Mouse (Mus musculus) kidney, postnatal 0 days (tissue): ENCODE measurements around the gene AC129217.1. TPM values are rescaled to one million over a fixed set of nuclear protein-coding genes. Genes with fewer than 3 reads are reported as not detected.

Source experiments
- ATAC-seq: fragments of 200-750 bp; cut with Nextera tagmentation; replicated peaks from 2 replicates; pipeline ENCODE4 v1.8.0; 2017; ENCODE audit warnings: low read depth, moderate number of reproducible peaks, moderate TSS enrichment, moderate library complexity; ENCODE audit not compliant: low FRiP score
- DNase-seq: peaks from one replicate; pipeline ENCODE4 v3.0.0-alpha.2; 2016; ENCODE audit warnings: low spot score
- H3K27ac ChIP-seq: fragments of 300-500 bp; sonication (generic); 2 replicates; pipeline ENCODE4 v1.5.1; 2014; ENCODE audit warnings: mild to moderate bottlenecking
- H3K27me3 ChIP-seq: fragments of 300-500 bp; sonication (generic); 2 replicates; pipeline ENCODE4 v1.6.1; 2014; ENCODE audit warnings: low read length, mixed read lengths; ENCODE audit not compliant: insufficient read depth
- H3K36me3 ChIP-seq: fragments of 300-500 bp; sonication (generic); 2 replicates; pipeline ENCODE4 v1.6.1; 2014; ENCODE audit warnings: low read length, mixed read lengths; ENCODE audit not compliant: insufficient read depth
- H3K4me1 ChIP-seq: fragments of 300-500 bp; sonication (generic); replicated peaks from 2 replicates; pipeline ENCODE4 v1.6.1; 2014; ENCODE audit warnings: antibody characterized with exemption, low read length, mixed read lengths; ENCODE audit not compliant: insufficient read depth
- H3K4me2 ChIP-seq: fragments of 300-500 bp; sonication (generic); 2 replicates; pipeline ENCODE4 v1.6.1; 2014; ENCODE audit warnings: mild to moderate bottlenecking, low read length, moderate library complexity, mixed read lengths
- H3K4me3 ChIP-seq: fragments of 300-500 bp; sonication (generic); replicated peaks from 2 replicates; pipeline ENCODE4 v1.5.1; 2014; ENCODE audit warnings: low read depth, low read length
- H3K9ac ChIP-seq: fragments of 300-500 bp; sonication (generic); 2 replicates; pipeline ENCODE4 v1.6.1; 2014; ENCODE audit warnings: low read depth, low read length
- H3K9me3 ChIP-seq: fragments of 300-500 bp; sonication (generic); replicated peaks from 2 replicates; pipeline ENCODE4 v1.6.1; 2016; ENCODE audit warnings: low read length, inconsistent platforms, mixed read lengths
- CTCF ChIP-seq: IDR thresholded peaks from 2 replicates; pipeline ENCODE4 v1.5.1; 2016; ENCODE audit warnings: antibody characterized with exemption, low read depth, mild to moderate bottlenecking, moderate library complexity
- WGBS: fragments of 180-500 bp; shearing (Covaris S2); extraction: QIAGEN DNeasy Blood & Tissue Kit; methylation state at CpG from one replicate; pipeline ENCODE4 v1.1.7; 2014; 5-methylcytosine and 5-hydroxymethylcytosine counted together
- polyA plus RNA-seq: library from polyadenylated mRNA; unstranded; fragments of >200 nt; fragmentation: Nextera tagmentation; extraction: Ambion mirVana; gene quantifications from 2 replicates; pipeline ENCODE4 v1.2.1, GENCODE M21; 2015

AC129217.1 gene
- polyA plus RNA-seq, 1 experiment from 2014 or later = not detected

DNA sequence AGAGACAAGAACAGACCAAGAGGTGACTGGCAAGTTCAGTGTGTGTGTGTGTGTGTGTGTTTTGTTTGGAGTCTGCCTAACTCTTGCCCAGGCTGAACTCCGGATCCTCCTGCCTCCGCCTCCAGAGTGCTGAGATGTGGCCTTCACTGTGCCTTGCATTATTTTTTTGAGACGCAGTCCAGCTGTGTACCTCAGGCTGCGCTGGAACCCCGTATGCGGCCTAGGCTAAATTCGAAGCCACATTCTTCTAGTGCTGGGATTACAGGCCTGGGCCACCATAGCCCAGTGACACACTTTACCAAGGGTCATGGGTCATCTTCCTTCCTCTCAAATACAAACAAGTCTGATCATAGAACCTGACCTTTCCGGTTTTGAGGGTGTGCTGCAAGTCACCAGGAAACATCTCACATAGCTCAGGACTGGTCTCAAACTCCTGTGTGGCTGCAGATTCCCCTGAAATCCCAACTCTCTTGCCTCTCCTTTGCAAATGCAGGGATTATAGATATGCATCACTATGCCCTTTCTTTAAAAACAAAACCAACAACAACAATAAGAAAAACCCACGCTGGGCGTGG is 42.8 kb downstream of the AC129217.1 start:
- Histone ChIP-seq H3K4me1 (0 out of 2 replicates have a peak, but pooled peaks cover 5% of the 10 kb centered on the region), H3K9ac (peak overlapping the region; percentile 96), H3K27me3 (no peaks in the 10 kb centered on the region), H3K4me3 (peak overlapping the region; percentile 96), H3K36me3 (peaks cover 31% of the 10 kb centered on the region), H3K9me3 (no peaks in the 10 kb centered on the region), H3K4me2 (peak overlapping the region; percentile 80), H3K27ac (peak overlapping the region; percentile 90)
- 63% methylated on average over 10 of the region's 10 CpGs for WGBS
- ATAC-seq = no peak
- DNase-seq = no peak
- TF ChIP-seq CTCF = no peak

DNA sequence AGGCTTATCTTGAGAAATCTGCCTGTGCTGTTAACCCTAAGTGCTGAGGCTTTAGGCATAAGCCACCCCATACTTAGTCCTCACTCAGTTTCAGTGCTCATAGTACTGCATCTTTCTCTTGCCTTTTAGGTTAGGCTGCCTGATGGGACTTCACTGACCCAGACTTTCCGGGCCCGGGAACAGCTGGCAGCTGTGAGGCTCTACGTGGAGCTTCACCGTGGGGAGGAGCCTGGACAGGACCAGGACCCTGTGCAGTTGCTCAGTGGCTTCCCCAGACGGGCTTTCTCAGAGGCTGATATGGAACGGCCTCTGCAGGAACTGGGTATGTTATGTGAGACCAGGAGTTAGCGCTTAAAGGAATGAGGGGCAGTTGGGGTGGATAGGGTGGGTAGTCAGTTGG is 45.5 kb downstream of the AC129217.1 start:
- no peak overlapping the region for H3K4me2 ChIP-seq
- H3K4me3 ChIP-seq = no peak overlapping the region
- H3K27ac ChIP-seq = no peak overlapping the region
- ATAC-seq = no peak
- H3K9me3 ChIP-seq = no peaks in the 10 kb centered on the region
- DNase-seq = no peak
- H3K4me1 ChIP-seq = 0 out of 2 replicates have a peak, but pooled peaks cover 5% of the 10 kb centered on the region
- TF ChIP-seq CTCF = no peak
- peaks cover 31% of the 10 kb centered on the region for H3K36me3 ChIP-seq
- no peak overlapping the region for H3K9ac ChIP-seq
- WGBS = 90% methylated on average over 7 of the region's 7 CpGs
- H3K27me3 ChIP-seq = no peaks in the 10 kb centered on the region

DNA sequence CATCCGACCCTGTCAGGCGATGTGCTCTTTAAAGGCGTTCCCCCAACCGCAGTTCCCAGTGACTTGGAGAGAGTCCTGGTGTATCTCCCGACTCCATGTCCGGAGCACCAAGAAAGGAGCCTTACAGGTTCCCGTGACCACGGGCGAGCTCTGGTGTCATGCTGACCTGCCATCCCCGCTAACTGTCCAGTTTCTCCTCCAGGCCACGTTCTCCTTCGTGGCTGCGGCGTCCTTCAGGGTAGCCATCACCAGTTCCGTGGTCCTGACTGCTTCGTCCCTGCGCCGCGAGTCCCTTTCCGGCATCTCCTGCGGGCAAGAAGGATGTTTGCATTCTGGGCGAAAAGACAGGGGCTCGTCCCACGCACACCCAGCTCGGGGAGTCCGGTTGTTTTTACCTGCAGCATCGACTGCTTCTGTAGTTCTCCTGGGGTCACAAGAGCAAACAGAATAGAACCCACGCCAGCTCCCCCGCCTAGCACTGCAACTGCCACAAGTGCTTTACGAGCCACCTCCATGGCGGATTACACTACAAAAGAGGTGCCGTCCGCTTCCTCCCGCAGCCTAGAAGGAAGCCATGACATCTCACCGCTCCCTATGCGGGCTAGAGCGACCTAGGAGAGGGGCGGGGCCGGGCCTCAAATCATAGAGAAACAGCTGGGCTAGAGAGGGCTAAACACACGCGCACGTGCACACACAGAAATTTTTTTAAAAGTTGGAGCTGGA is 50.9 kb downstream of the AC129217.1 start, which contains the start of gene Uqcc3:
TSS of gene Uqcc3 (minus strand) at position 613 of the 723 bp plus-strand sequence.
- Histone ChIP-seq H3K4me1 (no peaks in the 10 kb centered on the region), H3K4me2 (peak within 1 kb of the TSS; percentile 78), H3K36me3 (peaks cover 10% of the 10 kb centered on the region), H3K9me3 (no peaks in the 10 kb centered on the region), H3K4me3 (peak within 1 kb of the TSS; percentile 81), H3K9ac (peak within 1 kb of the TSS; percentile 88), H3K27ac (peak within 1 kb of the TSS; percentile 87), H3K27me3 (no peaks in the 10 kb centered on the region)
- TF ChIP-seq CTCF = no peak
- DNase-seq (peak; percentile 97), ATAC-seq (peak; percentile 96)
- under 1% methylated on average over 42 of the region's 42 CpGs for WGBS

DNA sequence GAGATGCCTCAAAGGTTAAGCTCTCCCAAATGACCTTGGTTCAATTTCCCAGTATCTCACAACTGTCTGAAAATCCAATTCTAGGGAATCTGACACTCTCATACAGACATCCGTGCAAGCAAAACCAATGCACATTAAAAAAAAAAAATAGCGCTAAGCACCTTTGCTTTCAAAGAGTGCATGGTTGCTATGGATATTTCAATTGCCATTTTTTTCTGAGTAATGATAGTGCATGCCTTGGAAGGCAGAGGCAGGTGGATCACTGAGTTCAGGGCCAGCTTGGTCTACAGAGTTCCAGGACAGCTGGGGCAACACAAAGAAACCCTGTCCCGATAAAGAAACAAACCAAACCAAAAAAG is 51.4 kb downstream of the AC129217.1 start:
- DNase-seq (no peak), ATAC-seq (peak; percentile 23; the same call in 1 of the 2 replicates)
- WGBS = 12% methylated on average over 3 of the region's 3 CpGs
- Histone ChIP-seq H3K27ac (no peak overlapping the region; the same call in 1 of the 2 replicates), H3K4me1 (no peaks in the 10 kb centered on the region), H3K36me3 (peaks cover 10% of the 10 kb centered on the region), H3K4me3 (peak overlapping the region; percentile 81), H3K9ac (peak overlapping the region; percentile 88; the same call in 1 of the 2 replicates), H3K4me2 (peak overlapping the region; percentile 78), H3K27me3 (no peaks in the 10 kb centered on the region), H3K9me3 (no peaks in the 10 kb centered on the region)
- TF ChIP-seq CTCF = no peak

DNA sequence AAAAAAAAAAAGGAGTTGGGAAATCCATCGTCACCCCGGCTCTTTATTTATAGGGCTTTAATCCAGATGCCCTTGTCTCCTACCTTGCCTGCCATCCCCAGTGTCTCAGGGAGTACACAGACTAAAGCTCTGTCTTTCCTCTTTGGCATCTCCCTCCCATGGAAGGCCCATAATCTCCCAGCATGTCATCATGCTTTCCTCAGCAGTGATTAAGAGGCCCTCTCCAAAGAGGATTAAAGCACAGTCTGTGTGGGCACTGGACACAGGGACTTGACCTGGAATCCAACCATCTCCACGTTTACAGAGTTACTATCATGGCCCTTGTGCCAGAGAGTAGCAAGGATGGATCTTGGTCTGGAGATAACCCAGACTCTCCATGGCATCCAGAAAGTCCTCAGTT is 54.0 kb downstream of the AC129217.1 start, which contains the start of the genes Lbhd1 and Gm49403:
TSS of gene Lbhd1 (plus strand) at position 117 of the 400 bp plus-strand sequence.
TSS of gene Gm49403 (plus strand) at position 315 of the 400 bp plus-strand sequence.
- no peak for ATAC-seq
- Histone ChIP-seq H3K9me3 (no peaks in the 10 kb centered on the region), H3K4me1 (0 out of 2 replicates have a peak, but pooled peaks cover 5% of the 10 kb centered on the region), H3K27me3 (no peaks in the 10 kb centered on the region), H3K9ac (no peak within 1 kb of the TSS), H3K4me3 (no peak within 1 kb of the TSS), H3K36me3 (no peaks in the 10 kb centered on the region), H3K4me2 (no peak within 1 kb of the TSS), H3K27ac (no peak within 1 kb of the TSS)
- WGBS = 78% methylated on average over 3 of the region's 3 CpGs
- no peak for DNase-seq
- TF ChIP-seq CTCF = no peak

DNA sequence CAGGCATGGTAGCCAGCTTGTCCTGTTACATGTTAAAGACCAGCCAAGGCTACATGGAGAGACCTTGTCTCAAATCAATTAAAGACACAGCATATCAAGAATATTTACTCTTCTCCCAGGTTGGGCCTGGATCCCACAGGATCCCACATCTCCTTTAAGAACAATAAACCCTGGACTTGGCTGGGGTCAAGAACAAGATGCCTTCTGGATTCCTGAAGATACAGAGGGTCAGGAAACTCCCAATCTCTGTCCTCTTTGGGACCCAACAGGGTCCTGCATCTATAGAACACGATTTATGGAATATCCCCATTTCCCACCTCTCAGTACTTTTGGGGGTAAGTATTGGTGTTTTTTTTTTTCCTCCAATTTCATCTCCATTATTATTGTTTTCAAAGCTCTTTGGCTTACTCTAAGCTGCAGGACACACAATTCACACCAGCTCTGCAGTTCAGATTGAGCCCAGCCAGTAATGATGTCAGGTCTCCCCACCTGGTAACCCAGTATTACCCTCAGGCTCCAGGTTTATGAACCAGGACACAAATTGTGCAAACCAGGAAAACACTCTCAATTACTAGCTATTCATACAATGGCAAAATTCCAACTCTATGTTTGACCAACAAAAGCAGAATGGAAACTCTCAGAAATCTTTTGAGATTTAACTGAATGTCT is 57.5 kb downstream of the AC129217.1 start:
- peak; percentile 23 for DNase-seq
- Histone ChIP-seq H3K9me3 (no peaks in the 10 kb centered on the region), H3K9ac (no peak overlapping the region), H3K4me1 (0 out of 2 replicates have a peak, but pooled peaks cover 5% of the 10 kb centered on the region), H3K36me3 (no peaks in the 10 kb centered on the region), H3K27me3 (no peaks in the 10 kb centered on the region), H3K4me3 (no peak overlapping the region), H3K4me2 (peak overlapping the region; percentile 72; the same call in 1 of the 2 replicates), H3K27ac (no peak overlapping the region)
- ATAC-seq = no peak
- no peak for TF ChIP-seq CTCF
- WGBS = 48% methylated on average over 1 of the region's 1 CpGs
